Mouse (Mus musculus): ENCODE results near the gene Ndufa9. TPM values are rescaled to one million over a fixed set of nuclear protein-coding genes. Genes with fewer than 3 reads are reported as not detected.
A peak's percentile ranks its signal among the peaks of the same experiment; 100 is the strongest.

Gene Ndufa9
- polyA plus RNA-seq, 1 experiment, result 65.5 TPM

DNA sequence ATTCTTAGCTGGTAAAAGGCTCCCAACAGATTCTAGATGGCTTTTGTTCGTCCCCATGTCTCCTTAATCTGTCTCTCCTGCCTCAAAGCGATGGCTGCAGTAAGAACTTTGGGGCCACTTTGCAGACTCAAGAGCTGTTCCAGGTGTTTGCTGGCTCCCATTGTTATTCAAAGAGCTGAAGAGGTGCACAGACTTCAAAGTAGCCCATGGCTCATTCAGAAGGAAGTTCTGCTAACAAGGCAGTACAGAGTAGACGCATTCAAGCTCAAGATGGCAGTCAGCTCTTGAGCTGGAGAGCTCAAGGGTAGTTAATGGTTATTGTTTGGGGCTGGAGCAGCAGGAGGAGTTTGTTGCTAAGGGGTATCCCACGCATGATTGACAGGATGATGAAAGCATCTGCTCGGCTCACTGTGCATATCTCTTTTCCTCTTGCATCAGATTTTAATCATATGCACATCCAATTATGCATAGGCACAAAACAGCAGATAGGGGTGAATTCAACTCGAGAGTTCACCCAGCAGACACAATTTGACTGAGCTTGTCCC, 33.7 kb downstream of the Ndufa9 start:
- Histone ChIP-seq H3K36me3 (ENCODE audit: control insufficient read depth, insufficient read depth, low read length, poor library complexity, severe bottlenecking) (no peaks in the 10 kb centered on the region), H3K27ac (ENCODE audit: insufficient read depth, low read length) (no peak overlapping the region), H3K9me3 (replicated peaks; ENCODE audit: control insufficient read depth, insufficient read depth, low read length, poor library complexity, severe bottlenecking) (no peaks in the 10 kb centered on the region), H3K27me3 (ENCODE audit: control insufficient read depth, insufficient read depth, low read length, poor library complexity, severe bottlenecking) (no peaks in the 10 kb centered on the region), H3K4me1 (ENCODE audit: control insufficient read depth, insufficient read depth, low read length) (no peaks in the 10 kb centered on the region), H3K9ac (ENCODE audit: low read depth, poor library complexity, severe bottlenecking) (no peak overlapping the region), H3K4me3 (ENCODE audit: low read depth, low read length) (no peak overlapping the region)
- no peak for TF ChIP-seq EP300 (IDR thresholded peaks at IDR 0.05; ENCODE audit: insufficient read depth, low read depth, low read length)
- no peak for TF ChIP-seq POLR2A (IDR thresholded peaks at IDR 0.05; ENCODE audit: insufficient read depth, low read length)
- no peak for TF ChIP-seq CTCF (IDR thresholded peaks at IDR 0.05; ENCODE audit: low read depth, low read length)

DNA sequence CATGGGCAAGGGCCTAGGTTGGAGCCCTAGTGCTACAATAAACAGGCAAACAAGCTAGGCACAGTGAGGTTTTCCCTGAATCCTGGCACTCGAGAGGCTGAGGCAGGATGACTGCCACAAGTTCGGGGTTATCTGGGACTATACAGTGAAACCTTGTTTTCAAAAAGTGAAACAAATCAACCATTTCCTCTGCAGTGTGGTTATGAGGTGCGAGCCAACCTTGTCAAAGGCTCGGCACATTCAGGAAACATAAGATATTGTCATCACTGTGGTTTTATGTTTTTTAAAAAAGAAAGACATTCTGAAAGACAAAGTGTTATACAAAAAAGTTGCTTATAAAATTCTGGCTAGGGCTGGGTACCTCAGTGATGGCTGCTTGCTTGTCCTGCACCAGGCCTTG, 37.5 kb downstream of the Ndufa9 start:
- H3K36me3 ChIP-seq (ENCODE audit: control insufficient read depth, insufficient read depth, low read length, poor library complexity, severe bottlenecking), result no peaks in the 10 kb centered on the region
- no peak overlapping the region for H3K27ac ChIP-seq (ENCODE audit: insufficient read depth, low read length)
- no peaks in the 10 kb centered on the region for H3K4me1 ChIP-seq (ENCODE audit: control insufficient read depth, insufficient read depth, low read length)
- TF ChIP-seq POLR2A (IDR thresholded peaks at IDR 0.05; ENCODE audit: insufficient read depth, low read length), result no peak
- TF ChIP-seq CTCF (IDR thresholded peaks at IDR 0.05; ENCODE audit: low read depth, low read length), result no peak
- TF ChIP-seq EP300 (IDR thresholded peaks at IDR 0.05; ENCODE audit: insufficient read depth, low read depth, low read length), result no peak
- no peaks in the 10 kb centered on the region for H3K27me3 ChIP-seq (ENCODE audit: control insufficient read depth, insufficient read depth, low read length, poor library complexity, severe bottlenecking)
- no peak overlapping the region for H3K9ac ChIP-seq (ENCODE audit: low read depth, poor library complexity, severe bottlenecking)
- H3K9me3 ChIP-seq (replicated peaks; ENCODE audit: control insufficient read depth, insufficient read depth, low read length, poor library complexity, severe bottlenecking), result no peaks in the 10 kb centered on the region
- H3K4me3 ChIP-seq (ENCODE audit: low read depth, low read length), result no peak overlapping the region

DNA sequence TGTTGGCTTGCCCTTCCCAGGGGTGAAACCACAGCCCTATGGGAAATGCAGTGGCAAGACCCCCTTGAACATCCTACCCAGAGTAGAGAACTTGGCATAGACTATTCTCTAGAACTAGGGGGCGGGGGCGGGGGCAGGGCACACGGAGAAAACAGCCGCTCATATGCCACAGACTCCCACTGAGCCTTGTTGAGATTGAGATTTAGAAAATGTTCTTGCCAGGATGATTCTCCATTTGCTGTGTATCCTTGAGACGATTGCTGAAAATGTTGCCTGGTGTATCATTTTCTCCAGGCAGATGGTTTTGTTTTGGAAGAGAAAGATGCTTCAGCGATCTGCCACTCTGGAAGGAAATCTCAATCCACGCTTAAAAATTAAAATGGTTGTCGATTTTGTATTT, 40.4 kb downstream of the Ndufa9 start:
- Histone ChIP-seq H3K9me3 (replicated peaks; ENCODE audit: control insufficient read depth, insufficient read depth, low read length, poor library complexity, severe bottlenecking) (no peaks in the 10 kb centered on the region), H3K9ac (ENCODE audit: low read depth, poor library complexity, severe bottlenecking) (no peak overlapping the region), H3K36me3 (ENCODE audit: control insufficient read depth, insufficient read depth, low read length, poor library complexity, severe bottlenecking) (no peaks in the 10 kb centered on the region), H3K27ac (ENCODE audit: insufficient read depth, low read length) (no peak overlapping the region), H3K4me1 (ENCODE audit: control insufficient read depth, insufficient read depth, low read length) (no peaks in the 10 kb centered on the region), H3K4me3 (ENCODE audit: low read depth, low read length) (no peak overlapping the region), H3K27me3 (ENCODE audit: control insufficient read depth, insufficient read depth, low read length, poor library complexity, severe bottlenecking) (no peaks in the 10 kb centered on the region)
- no peak for TF ChIP-seq CTCF (IDR thresholded peaks at IDR 0.05; ENCODE audit: low read depth, low read length)
- no peak for TF ChIP-seq POLR2A (IDR thresholded peaks at IDR 0.05; ENCODE audit: insufficient read depth, low read length)
- TF ChIP-seq EP300 (IDR thresholded peaks at IDR 0.05; ENCODE audit: insufficient read depth, low read depth, low read length), result no peak

DNA sequence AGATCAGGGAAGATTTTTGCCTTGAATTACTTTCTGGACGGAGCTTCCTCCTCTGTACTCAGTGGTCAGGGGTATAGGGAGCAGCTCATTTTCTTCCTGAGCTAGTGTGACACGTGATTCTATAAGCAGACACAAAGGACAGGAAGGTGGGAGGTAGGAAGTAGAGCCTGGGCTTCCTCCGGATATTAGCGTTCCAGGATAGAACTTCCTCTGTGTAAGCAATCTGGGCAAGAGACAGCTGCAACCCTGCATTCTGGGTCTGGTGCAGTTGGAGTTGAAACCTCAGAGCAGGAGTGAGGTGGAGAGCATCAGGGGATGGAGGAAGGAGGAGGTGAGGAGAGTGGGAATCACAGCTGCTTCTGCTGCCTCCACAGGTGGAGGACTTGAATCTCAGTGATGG, 40.8 kb downstream of the Ndufa9 start:
- Histone ChIP-seq H3K4me3 (ENCODE audit: low read depth, low read length) (no peak overlapping the region), H3K27ac (ENCODE audit: insufficient read depth, low read length) (no peak overlapping the region)

GRCm38 (mm10) chr6:126806783-126807182, 42.2 kb downstream of the Ndufa9 start:
- Histone ChIP-seq H3K4me1 (ENCODE audit: control insufficient read depth, insufficient read depth, low read length) (no peaks in the 10 kb centered on the region), H3K9ac (ENCODE audit: low read depth, poor library complexity, severe bottlenecking) (no peak overlapping the region), H3K27ac (ENCODE audit: insufficient read depth, low read length) (no peak overlapping the region), H3K27me3 (ENCODE audit: control insufficient read depth, insufficient read depth, low read length, poor library complexity, severe bottlenecking) (no peaks in the 10 kb centered on the region), H3K36me3 (ENCODE audit: control insufficient read depth, insufficient read depth, low read length, poor library complexity, severe bottlenecking) (no peaks in the 10 kb centered on the region), H3K4me3 (ENCODE audit: low read depth, low read length) (no peak overlapping the region), H3K9me3 (replicated peaks; ENCODE audit: control insufficient read depth, insufficient read depth, low read length, poor library complexity, severe bottlenecking) (no peaks in the 10 kb centered on the region)
- TF ChIP-seq CTCF (IDR thresholded peaks at IDR 0.05; ENCODE audit: low read depth, low read length), result peak; percentile 41
- TF ChIP-seq EP300 (IDR thresholded peaks at IDR 0.05; ENCODE audit: insufficient read depth, low read depth, low read length), result no peak
- no peak for TF ChIP-seq POLR2A (IDR thresholded peaks at IDR 0.05; ENCODE audit: insufficient read depth, low read length)

More for the DNA sequence above, 40.8 kb downstream of the Ndufa9 start:
- no peaks in the 10 kb centered on the region for H3K9me3 ChIP-seq (replicated peaks; ENCODE audit: control insufficient read depth, insufficient read depth, low read length, poor library complexity, severe bottlenecking)
- H3K36me3 ChIP-seq (ENCODE audit: control insufficient read depth, insufficient read depth, low read length, poor library complexity, severe bottlenecking), result no peaks in the 10 kb centered on the region
- no peak overlapping the region for H3K9ac ChIP-seq (ENCODE audit: low read depth, poor library complexity, severe bottlenecking)
- TF ChIP-seq POLR2A (IDR thresholded peaks at IDR 0.05; ENCODE audit: insufficient read depth, low read length) (no peak), CTCF (IDR thresholded peaks at IDR 0.05; ENCODE audit: low read depth, low read length) (no peak), EP300 (IDR thresholded peaks at IDR 0.05; ENCODE audit: insufficient read depth, low read depth, low read length) (no peak)
- no peaks in the 10 kb centered on the region for H3K4me1 ChIP-seq (ENCODE audit: control insufficient read depth, insufficient read depth, low read length)
- H3K27me3 ChIP-seq (ENCODE audit: control insufficient read depth, insufficient read depth, low read length, poor library complexity, severe bottlenecking), result no peaks in the 10 kb centered on the region

GRCm38 (mm10) chr6:126802946-126803345, 46.0 kb downstream of the Ndufa9 start:
- Histone ChIP-seq H3K4me1 (ENCODE audit: control insufficient read depth, insufficient read depth, low read length) (no peaks in the 10 kb centered on the region), H3K27ac (ENCODE audit: insufficient read depth, low read length) (no peak overlapping the region), H3K27me3 (ENCODE audit: control insufficient read depth, insufficient read depth, low read length, poor library complexity, severe bottlenecking) (no peaks in the 10 kb centered on the region), H3K9ac (ENCODE audit: low read depth, poor library complexity, severe bottlenecking) (peak overlapping the region; percentile 3; the same call in 1 of the 2 replicates), H3K4me3 (ENCODE audit: low read depth, low read length) (no peak overlapping the region), H3K9me3 (replicated peaks; ENCODE audit: control insufficient read depth, insufficient read depth, low read length, poor library complexity, severe bottlenecking) (no peaks in the 10 kb centered on the region), H3K36me3 (ENCODE audit: control insufficient read depth, insufficient read depth, low read length, poor library complexity, severe bottlenecking) (no peaks in the 10 kb centered on the region)
- TF ChIP-seq CTCF (IDR thresholded peaks at IDR 0.05; ENCODE audit: low read depth, low read length), result no peak
- peak; percentile 58; the same call in 1 of the 2 replicates for TF ChIP-seq EP300 (IDR thresholded peaks at IDR 0.05; ENCODE audit: insufficient read depth, low read depth, low read length)
- TF ChIP-seq POLR2A (IDR thresholded peaks at IDR 0.05; ENCODE audit: insufficient read depth, low read length), result no peak
